Mouse (Mus musculus) MEL (cell line): ENCODE results near the gene Gm11549.

Source experiments
- POLR2A ChIP-seq, 2 experiments: IDR thresholded peaks; 2 replicates each; pipeline ENCODE4 v1.6.1; 2011 to 2012; ENCODE audit warnings: low read length in 2 of 2, mild to moderate bottlenecking in 2 of 2, control low read depth in 1 of 2, improper control_type of control experiment in 1 of 2, low read depth in 1 of 2, moderate library complexity in 1 of 2; ENCODE audit not compliant: control insufficient read depth in 1 of 2, insufficient read depth in 1 of 2, poor library complexity in 1 of 2
- USF1 ChIP-seq: IDR thresholded peaks from 2 replicates; pipeline ENCODE4 v1.6.1; 2014; ENCODE audit warnings: low read depth, mild to moderate bottlenecking, inconsistent platforms, low read length, improper control_type of control experiment, moderate library complexity

GRCm38 (mm10) chr3:36505809-36506735 is 15.5 kb downstream of the Gm11549 start:
- TF ChIP-seq USF1, result no peak
- no peak for TF ChIP-seq POLR2A (IDR thresholded peaks at IDR 0.05; ENCODE audit: control insufficient read depth in 1 of 2, insufficient read depth in 1 of 2, low read depth in 1 of 2, low read length in 2 of 2, poor library complexity in 1 of 2)
